Mouse (Mus musculus): ENCODE measurements around the gene Slc37a4. TPM values are rescaled to one million over a fixed set of nuclear protein-coding genes. Genes with fewer than 3 reads are reported as not detected.
"Not testable (repeated sequence)": the region's sequence is repeated elsewhere in the genome, so short reads cannot be mapped to it uniquely, and the experiment has no call there.

Gene Slc37a4
- polyA plus RNA-seq, 1 experiment from 2014 or later: 13.4 TPM

DNA sequence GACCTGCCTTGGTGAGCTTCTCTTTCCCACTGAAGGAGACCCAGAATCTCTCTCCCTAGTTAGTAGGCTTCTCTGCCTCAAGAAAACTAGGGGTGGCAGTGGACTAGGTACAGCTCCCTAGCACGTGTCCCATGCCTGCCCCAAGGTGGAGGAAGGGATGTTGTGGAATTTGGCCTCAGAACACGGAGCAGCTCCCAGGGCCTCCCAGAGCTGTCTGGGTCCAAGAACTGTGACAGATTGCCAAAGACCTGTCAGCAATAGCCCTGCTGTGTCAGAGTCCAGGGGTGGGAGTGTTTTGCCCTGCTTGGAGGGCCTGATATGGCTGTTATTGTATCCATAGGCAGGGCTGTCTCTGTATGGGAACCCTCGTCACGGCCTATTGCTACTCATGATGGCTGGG, 4.4 kb downstream of the Slc37a4 start:
- Histone ChIP-seq H3K4me3 (no peak overlapping the region), H3K27ac (replicated peaks) (no peak overlapping the region), H3K27me3 (replicated peaks; ENCODE audit: low read depth, poor library complexity, severe bottlenecking) (no peaks in the 10 kb centered on the region), H3K9me3 (no peaks in the 10 kb centered on the region), H3K36me3 (replicated peaks) (peaks cover 72% of the 10 kb centered on the region), H3K4me1 (peaks cover 34% of the 10 kb centered on the region)
- DNase-seq (ENCODE audit: low spot score): no peak
- WGBS: 85% methylated on average over 4 of the region's 4 CpGs

DNA sequence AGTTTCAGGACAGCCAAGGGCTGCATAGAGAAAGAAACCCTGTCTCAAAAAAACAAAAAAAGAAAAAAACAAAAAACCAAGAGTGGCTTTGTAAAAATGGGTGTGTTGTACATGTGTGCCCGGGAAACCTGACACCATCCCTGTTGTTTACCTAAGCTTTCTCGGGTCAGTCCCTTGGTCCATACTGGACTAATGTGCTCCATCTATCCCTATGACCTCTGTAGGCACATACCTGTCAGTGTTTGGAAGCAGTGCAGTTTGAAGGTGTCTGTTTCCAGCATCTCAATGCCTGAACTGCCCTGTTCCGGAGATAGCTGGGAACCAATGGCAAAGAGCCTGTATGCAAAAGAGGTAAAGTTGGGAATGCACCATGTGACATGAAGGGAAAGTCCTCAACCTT, 8.4 kb downstream of the Slc37a4 start:
- Histone ChIP-seq H3K36me3 (replicated peaks) (peaks cover 78% of the 10 kb centered on the region), H3K27me3 (replicated peaks; ENCODE audit: low read depth, poor library complexity, severe bottlenecking) (no peaks in the 10 kb centered on the region), H3K9me3 (no peaks in the 10 kb centered on the region), H3K4me1 (peaks cover 17% of the 10 kb centered on the region), H3K27ac (replicated peaks) (no peak overlapping the region), H3K4me3 (no peak overlapping the region)
- no peak for DNase-seq (ENCODE audit: low spot score)
- 73% methylated on average over 3 of the region's 3 CpGs for WGBS

DNA sequence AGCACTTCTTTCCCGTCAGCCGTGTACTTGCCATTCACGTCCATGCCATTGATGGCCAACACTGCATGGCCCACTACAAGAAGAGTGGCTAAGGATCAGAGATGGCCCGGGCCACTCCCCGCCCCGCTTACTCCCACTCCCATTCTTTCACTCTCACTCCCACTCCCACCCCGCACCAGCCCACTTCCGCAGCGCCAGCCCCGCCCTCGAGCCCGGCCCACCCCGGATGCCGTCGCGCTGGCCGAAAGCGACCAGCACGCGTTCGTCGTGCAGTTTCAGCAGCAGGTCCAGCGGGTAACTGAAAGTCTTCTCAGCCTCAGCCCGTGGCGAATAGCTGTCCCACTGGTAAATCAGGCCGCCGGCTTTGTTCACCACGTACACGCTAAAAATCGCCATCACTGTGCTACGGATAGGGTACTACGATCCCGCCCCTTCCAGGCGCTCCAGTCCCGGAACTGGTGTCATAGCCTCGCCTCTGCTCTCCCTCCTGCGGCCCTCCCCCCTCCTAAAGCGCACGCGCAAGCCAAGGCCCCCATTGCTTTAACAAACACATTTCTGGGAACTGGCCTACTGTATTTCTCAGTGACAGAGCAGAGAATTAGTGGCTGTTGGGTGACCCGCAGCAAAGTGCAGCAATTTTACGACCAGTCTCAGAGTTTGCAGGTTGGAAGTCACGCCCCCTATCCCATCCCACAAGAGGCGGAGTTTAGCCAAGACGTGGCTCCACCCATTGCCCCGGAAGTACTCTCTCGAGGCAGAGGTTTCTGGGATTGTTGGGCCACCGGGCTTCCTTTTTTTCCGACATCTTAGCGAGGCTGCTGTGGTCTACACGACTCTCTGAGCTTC, 10.5 kb downstream of the Slc37a4 start, which contains the start of the genes Rps25 and Trappc4:
Gene Rps25 (plus strand): TSS at position 234 of the 846 bp plus-strand sequence.
Gene Trappc4 (minus strand): TSS at position 695 of the 846 bp plus-strand sequence.
- Histone ChIP-seq H3K4me1 (peaks cover 17% of the 10 kb centered on the region), H3K9me3 (no peaks in the 10 kb centered on the region), H3K27ac (replicated peaks) (peak within 1 kb of the TSS; percentile 93), H3K36me3 (replicated peaks) (peaks cover 78% of the 10 kb centered on the region), H3K27me3 (replicated peaks; ENCODE audit: low read depth, poor library complexity, severe bottlenecking) (no peaks in the 10 kb centered on the region), H3K4me3 (peak within 1 kb of the TSS; percentile 81)
- peak; percentile 94 for DNase-seq (ENCODE audit: low spot score)
- under 1% methylated on average over 51 of the region's 51 CpGs for WGBS

DNA sequence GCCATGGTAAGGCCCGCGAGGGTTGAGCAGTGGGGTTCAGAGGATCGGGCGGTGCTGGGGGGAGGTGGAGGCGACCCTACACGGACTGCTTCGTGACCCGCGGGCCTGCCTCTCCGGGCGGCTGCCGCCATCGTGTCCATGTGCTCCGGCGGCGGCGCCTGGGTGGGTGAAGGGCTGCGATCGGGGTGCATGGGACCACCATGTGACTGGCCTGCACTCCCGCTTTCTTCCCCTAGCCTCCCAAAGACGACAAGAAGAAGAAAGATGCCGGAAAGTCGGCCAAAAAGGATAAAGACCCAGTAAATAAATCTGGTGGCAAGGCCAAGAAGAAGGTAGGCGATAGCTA, 11.1 kb downstream of the Slc37a4 start:
- no peak for DNase-seq (ENCODE audit: low spot score)
- H3K9me3 ChIP-seq: no peaks in the 10 kb centered on the region
- H3K27me3 ChIP-seq (replicated peaks; ENCODE audit: low read depth, poor library complexity, severe bottlenecking): no peaks in the 10 kb centered on the region
- H3K36me3 ChIP-seq (replicated peaks): peaks cover 78% of the 10 kb centered on the region
- H3K4me1 ChIP-seq: peaks cover 17% of the 10 kb centered on the region
- H3K4me3 ChIP-seq: peak overlapping the region; percentile 81
- peak overlapping the region; percentile 93 for H3K27ac ChIP-seq (replicated peaks)
- WGBS: under 1% methylated on average over 24 of the region's 24 CpGs

DNA sequence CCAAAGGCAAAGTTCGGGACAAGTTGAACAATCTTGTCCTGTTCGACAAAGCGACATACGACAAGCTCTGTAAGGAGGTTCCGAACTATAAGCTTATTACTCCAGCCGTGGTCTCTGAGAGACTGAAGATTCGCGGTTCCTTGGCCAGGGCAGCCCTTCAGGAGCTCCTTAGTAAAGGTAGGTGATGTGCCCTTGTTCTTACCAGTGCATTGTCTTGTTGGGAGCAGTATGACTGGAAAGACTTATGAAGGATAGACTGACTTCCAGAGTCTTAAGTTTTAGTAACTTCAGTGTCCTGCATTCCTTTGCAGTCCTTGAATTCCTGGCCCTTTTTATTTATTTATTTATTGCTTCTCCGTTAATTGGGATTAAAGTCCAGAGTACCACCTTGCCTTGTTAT, 12.0 kb downstream of the Slc37a4 start:
- peaks cover 78% of the 10 kb centered on the region for H3K36me3 ChIP-seq (replicated peaks)

DNA sequence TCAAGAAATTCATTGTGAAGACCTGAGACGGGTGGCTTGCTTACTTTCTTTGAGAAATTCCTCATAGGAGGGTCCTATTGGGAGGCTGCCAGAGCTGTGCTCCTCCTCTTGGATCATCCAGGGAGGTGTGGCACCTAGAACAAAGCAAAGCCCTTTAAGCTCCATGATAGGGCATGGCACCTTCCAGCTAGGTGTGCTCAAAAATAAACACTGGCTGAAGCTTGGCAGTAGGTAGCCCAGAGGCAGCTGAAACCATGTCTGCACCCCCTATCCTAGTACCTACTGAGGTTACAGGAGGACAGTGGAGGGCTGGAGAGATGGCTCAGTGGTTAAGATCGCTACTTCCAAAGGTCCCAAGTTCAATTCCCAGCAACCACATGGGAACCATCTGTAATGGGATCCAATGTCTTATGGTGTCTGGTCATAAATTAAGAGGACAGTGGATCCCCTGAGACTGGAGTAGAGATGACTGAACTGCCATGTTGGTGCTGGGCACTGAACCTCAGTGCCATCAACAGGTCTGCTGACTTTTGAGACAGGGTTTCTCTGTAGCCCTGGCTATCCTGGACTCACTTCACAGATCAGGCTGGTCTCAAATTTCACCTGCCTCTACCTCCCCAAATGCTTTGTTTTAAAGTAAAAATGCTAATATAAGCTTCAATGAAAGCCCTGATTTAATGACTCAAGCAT, 14.1 kb downstream of the Slc37a4 start:
- peaks cover 75% of the 10 kb centered on the region for H3K36me3 ChIP-seq (replicated peaks)
- no peak overlapping the region for H3K27ac ChIP-seq (replicated peaks)
- no peaks in the 10 kb centered on the region for H3K9me3 ChIP-seq
- H3K27me3 ChIP-seq (replicated peaks; ENCODE audit: low read depth, poor library complexity, severe bottlenecking): no peaks in the 10 kb centered on the region
- 91% methylated on average over 2 of the region's 2 CpGs for WGBS
- DNase-seq (ENCODE audit: low spot score): no peak
- H3K4me1 ChIP-seq: peaks cover 11% of the 10 kb centered on the region
- H3K4me3 ChIP-seq: no peak overlapping the region

More for the DNA sequence above, 12.0 kb downstream of the Slc37a4 start:
- Histone ChIP-seq H3K4me1 (peaks cover 17% of the 10 kb centered on the region), H3K4me3 (peak overlapping the region; percentile 81)
- not testable (repeated sequence) for H3K27me3 ChIP-seq (replicated peaks; ENCODE audit: low read depth, poor library complexity, severe bottlenecking); DNase-seq (ENCODE audit: low spot score); H3K27ac ChIP-seq (replicated peaks); H3K9me3 ChIP-seq
- whole genome bisulfite sequencing: 85% methylated on average over 9 of the region's 9 CpGs

DNA sequence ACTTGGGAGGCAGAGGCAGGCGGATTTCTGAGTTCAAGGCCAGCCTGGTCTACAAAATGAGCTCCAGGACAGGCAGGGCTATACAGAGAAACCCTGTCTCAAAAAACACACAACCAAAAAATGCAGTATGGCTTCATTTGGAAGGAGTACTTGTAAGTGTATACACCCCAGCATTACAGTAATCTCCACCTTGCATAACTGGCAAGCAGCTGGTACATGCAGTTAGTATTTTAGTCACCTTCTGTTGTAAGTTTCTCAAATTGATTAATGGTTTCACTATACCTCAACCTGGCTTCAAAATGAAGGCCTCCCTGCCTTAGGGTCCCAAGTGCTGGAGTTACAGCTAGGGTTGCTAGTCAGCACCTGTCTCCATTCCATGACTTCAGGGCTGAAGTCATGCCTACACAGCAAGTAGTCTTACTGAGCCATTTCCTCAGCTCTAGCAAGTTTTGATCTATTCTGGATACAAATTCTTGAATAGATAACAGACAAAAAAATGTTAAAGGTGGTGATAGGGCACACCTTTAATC, 15.0 kb downstream of the Slc37a4 start:
- Histone ChIP-seq H3K27ac (replicated peaks) (no peak overlapping the region), H3K4me3 (no peak overlapping the region), H3K36me3 (replicated peaks) (peaks cover 81% of the 10 kb centered on the region), H3K27me3 (replicated peaks; ENCODE audit: low read depth, poor library complexity, severe bottlenecking) (no peaks in the 10 kb centered on the region), H3K9me3 (no peaks in the 10 kb centered on the region), H3K4me1 (peaks cover 7% of the 10 kb centered on the region; the same call in 1 of the 2 replicates)
- WGBS: 90% methylated on average over 1 of the region's 1 CpGs
- DNase-seq (ENCODE audit: low spot score): no peak

DNA sequence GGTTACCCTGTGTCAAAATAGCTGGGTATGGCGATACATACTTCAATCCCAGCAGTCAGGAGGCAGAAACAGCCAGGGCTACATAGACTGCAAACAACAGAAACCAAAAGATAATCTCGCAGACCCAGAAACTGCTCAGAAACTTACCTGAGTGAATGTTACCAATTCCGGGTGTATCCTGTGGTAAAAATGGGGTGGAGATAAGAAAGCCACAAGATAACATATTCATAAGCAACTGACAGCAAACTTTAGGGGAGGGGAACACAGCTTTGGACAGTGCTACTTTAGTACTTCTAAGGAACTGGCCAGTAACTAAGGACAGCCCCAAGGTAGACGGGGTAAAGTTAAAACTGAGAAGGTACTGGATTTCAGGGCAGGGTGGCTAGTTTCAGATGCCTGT, 15.7 kb downstream of the Slc37a4 start:
- no peak overlapping the region for H3K4me3 ChIP-seq
- H3K27me3 ChIP-seq (replicated peaks; ENCODE audit: low read depth, poor library complexity, severe bottlenecking): no peaks in the 10 kb centered on the region
- peaks cover 81% of the 10 kb centered on the region for H3K36me3 ChIP-seq (replicated peaks)
- H3K9me3 ChIP-seq: no peaks in the 10 kb centered on the region
- H3K4me1 ChIP-seq: peaks cover 12% of the 10 kb centered on the region
- H3K27ac ChIP-seq (replicated peaks): no peak overlapping the region
- WGBS: 88% methylated on average over 4 of the region's 4 CpGs
- DNase-seq (ENCODE audit: low spot score): no peak

DNA sequence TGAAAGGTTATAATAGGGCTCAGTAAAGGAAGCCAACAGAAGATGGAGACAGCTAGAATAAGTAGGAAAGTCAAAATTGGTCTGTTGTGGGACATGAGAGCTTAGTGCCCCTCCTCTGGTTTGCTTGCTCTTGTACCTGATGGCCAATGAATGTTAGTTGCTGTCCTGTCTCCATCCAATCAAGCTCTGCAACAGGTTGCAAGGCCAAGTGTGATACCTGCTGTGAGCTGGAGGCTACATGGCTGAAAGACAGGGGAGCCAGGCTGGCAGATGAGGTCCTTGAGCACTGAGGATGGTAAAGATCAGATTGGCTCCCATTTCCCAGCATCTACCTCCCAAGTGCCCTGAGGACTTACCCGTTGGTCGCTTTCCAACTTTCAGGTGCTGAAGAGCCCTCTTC, 16.1 kb downstream of the Slc37a4 start:
- 84% methylated on average over 2 of the region's 2 CpGs for WGBS
- Histone ChIP-seq H3K4me1 (peaks cover 16% of the 10 kb centered on the region), H3K27me3 (replicated peaks; ENCODE audit: low read depth, poor library complexity, severe bottlenecking) (no peaks in the 10 kb centered on the region), H3K36me3 (replicated peaks) (peaks cover 81% of the 10 kb centered on the region), H3K27ac (replicated peaks) (no peak overlapping the region), H3K4me3 (no peak overlapping the region), H3K9me3 (no peaks in the 10 kb centered on the region)
- no peak for DNase-seq (ENCODE audit: low spot score)

DNA sequence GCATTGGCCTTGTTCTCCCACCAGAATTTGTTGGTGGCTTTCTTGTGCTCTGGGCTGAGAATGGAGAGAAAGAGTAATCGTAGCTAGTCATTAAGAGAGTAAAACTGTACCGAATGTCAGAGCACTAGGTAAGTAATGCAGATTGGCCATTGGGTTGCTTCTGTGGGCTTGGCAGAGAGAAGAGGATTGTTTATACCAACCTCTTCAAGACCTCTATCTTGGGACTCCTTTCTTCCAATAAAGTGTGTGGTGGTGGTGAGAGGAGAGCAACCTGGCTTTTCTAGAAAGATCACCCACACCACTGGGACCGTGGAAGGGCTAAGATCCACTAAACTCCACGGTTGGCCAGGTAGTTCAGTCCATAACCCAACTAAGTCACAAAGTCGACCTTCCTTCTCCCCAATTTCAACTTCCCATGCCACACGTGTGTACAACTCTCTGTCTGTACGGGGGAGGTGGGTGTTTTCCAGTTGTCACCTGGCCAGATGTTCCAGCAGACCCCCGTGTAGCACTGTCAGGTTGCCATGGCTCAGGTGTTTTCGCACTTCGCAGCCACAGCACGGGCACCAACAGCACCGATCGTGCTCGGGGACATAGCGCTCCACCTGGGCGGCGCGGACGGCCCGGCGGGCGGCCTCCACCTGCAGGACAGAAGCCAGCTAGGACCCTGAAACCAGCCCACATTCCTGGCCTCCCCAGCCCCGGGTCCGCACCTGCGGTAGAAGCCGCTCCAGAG, 20.7 kb downstream of the Slc37a4 start:
- no peak for DNase-seq (ENCODE audit: low spot score)
- peak overlapping the region; percentile 91 for H3K27ac ChIP-seq (replicated peaks)
- no peaks in the 10 kb centered on the region for H3K9me3 ChIP-seq
- H3K4me1 ChIP-seq: peaks cover 9% of the 10 kb centered on the region
- WGBS: 8% methylated on average over 26 of the region's 26 CpGs
- no peaks in the 10 kb centered on the region for H3K27me3 ChIP-seq (replicated peaks; ENCODE audit: low read depth, poor library complexity, severe bottlenecking)
- H3K4me3 ChIP-seq: peak overlapping the region; percentile 88
- peaks cover 40% of the 10 kb centered on the region for H3K36me3 ChIP-seq (replicated peaks)

DNA sequence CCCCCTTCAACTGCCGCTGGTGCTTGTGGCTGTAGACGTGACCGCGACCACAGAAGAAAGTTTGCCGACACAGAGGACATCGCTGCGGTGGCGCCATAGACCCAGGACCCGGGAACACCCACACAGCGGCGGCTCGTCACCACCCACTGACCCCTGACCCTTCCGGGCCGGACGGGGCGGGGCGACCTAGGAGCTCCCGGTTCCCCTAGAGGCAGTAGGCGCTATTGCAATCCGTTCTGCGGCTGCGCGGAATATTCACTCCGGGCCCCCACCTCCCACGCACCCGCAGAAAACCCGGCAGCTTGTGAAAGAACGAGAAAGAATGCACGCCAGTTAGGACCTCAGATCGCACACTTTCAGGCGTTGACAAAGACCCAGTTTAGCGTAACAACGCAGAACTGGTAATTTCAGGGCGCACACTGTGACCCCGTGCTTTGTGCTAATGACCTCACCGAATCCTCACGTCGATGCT, 21.3 kb downstream of the Slc37a4 start:
- Histone ChIP-seq H3K27me3 (replicated peaks; ENCODE audit: low read depth, poor library complexity, severe bottlenecking) (no peaks in the 10 kb centered on the region), H3K27ac (replicated peaks) (peak overlapping the region; percentile 91), H3K9me3 (no peaks in the 10 kb centered on the region), H3K4me1 (peaks cover 9% of the 10 kb centered on the region), H3K4me3 (peak overlapping the region; percentile 88), H3K36me3 (replicated peaks) (peaks cover 34% of the 10 kb centered on the region)
- DNase-seq (ENCODE audit: low spot score): peak; percentile 94
- under 1% methylated on average over 38 of the region's 38 CpGs for WGBS
